Mouse (Mus musculus): ENCODE results near the gene Met.

Gene Met

GRCm38 (mm10) chr6:17611352-17612010 lies 147.9 kb downstream of the Met start:
- no peak for DNase-seq (ENCODE audit: low spot score)

GRCm38 (mm10) chr6:17612652-17613051 lies 149.1 kb downstream of the Met start:
- DNase-seq (ENCODE audit: low spot score), result no peak

GRCm38 (mm10) chr6:17620823-17621222 lies 157.2 kb downstream of the Met start:
- DNase-seq (ENCODE audit: low spot score), result no peak

- DNase-seq (ENCODE audit: low spot score), result no peak
Measured at GRCm38 (mm10) chr6:17621436-17621835, 157.8 kb downstream of the Met start.

Measured in T-cell, adult 2 months (primary cell).